Mouse (Mus musculus): ENCODE measurements around the gene Tap2. TPM values are rescaled to one million over a fixed set of nuclear protein-coding genes. Genes with fewer than 3 reads are reported as not detected.

Gene Tap2
- polyA plus RNA-seq, 1 experiment = 1.1 TPM

DNA sequence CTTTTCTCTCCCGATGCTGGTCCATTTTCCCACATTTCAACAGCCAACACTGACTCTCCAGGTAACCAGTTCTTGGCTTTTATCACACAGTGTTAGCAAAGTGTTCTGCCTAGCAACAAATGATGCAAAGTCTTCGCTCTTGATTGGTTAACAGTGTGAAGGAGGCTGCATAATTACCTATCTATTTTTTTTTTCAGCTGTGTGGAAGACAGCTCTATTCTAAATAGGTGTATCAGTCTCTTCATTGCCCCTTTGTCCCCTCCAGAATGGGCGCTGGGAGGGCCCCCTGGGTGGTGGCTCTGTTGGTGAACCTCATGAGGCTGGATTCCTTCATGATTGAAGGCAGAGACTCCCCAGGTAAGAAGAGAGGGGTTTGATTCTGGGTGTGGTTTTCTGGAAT lies 35.4 kb downstream of the Tap2 start, which contains the start of gene H2-Ob:
Gene H2-Ob (plus strand): TSS at position 198 of the 400 bp plus-strand sequence.
- DNase-seq (ENCODE audit: low read depth) = peak; percentile 60
- TF ChIP-seq CTCF (IDR thresholded peaks at IDR 0.05; ENCODE audit: borderline replicate concordance, extremely low read depth, insufficient read depth, insufficient read length) (no peak), POLR2A (IDR thresholded peaks at IDR 0.05; ENCODE audit: borderline replicate concordance, extremely low read depth, insufficient read depth, insufficient read length, poor library complexity, severe bottlenecking) (no peak)

DNA sequence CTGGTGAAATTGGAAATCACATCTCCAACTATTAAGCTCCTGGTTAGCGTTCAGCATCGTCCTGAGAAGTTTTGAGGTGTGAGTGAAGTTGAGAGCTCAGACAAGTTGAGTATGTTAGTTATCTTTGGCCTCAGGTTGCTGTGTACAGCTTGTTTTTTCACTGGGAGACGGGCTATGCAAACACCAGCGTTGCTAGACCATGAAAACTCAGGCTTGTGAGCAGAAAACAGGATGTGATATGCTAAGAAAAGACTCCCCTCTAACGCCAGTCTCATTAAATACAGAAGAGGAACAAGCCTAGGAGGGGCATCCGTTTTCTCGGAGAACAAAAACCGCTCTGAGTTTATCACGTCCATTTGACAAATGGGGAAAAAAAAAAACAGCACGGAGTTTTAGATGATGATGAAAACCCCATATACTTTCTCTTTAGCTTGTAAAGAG lies 36.3 kb downstream of the Tap2 start:
- TF ChIP-seq POLR2A (IDR thresholded peaks at IDR 0.05; ENCODE audit: borderline replicate concordance, extremely low read depth, insufficient read depth, insufficient read length, poor library complexity, severe bottlenecking) (no peak), CTCF (IDR thresholded peaks at IDR 0.05; ENCODE audit: borderline replicate concordance, extremely low read depth, insufficient read depth, insufficient read length) (no peak)
- no peak for DNase-seq (ENCODE audit: low read depth)

GRCm38 (mm10) chr17:34240366-34240765 lies 37.0 kb downstream of the Tap2 start:
- DNase-seq (ENCODE audit: low read depth) = no peak

GRCm38 (mm10) chr17:34240916-34241315 lies 37.6 kb downstream of the Tap2 start:
- TF ChIP-seq CTCF (IDR thresholded peaks at IDR 0.05; ENCODE audit: borderline replicate concordance, extremely low read depth, insufficient read depth, insufficient read length) = no peak
- DNase-seq (ENCODE audit: low read depth) = no peak

More at GRCm38 (mm10) chr17:34240366-34240765, 37.0 kb downstream of the Tap2 start:
- TF ChIP-seq POLR2A (IDR thresholded peaks at IDR 0.05; ENCODE audit: borderline replicate concordance, extremely low read depth, insufficient read depth, insufficient read length, poor library complexity, severe bottlenecking) (no peak), CTCF (IDR thresholded peaks at IDR 0.05; ENCODE audit: borderline replicate concordance, extremely low read depth, insufficient read depth, insufficient read length) (no peak)

DNA sequence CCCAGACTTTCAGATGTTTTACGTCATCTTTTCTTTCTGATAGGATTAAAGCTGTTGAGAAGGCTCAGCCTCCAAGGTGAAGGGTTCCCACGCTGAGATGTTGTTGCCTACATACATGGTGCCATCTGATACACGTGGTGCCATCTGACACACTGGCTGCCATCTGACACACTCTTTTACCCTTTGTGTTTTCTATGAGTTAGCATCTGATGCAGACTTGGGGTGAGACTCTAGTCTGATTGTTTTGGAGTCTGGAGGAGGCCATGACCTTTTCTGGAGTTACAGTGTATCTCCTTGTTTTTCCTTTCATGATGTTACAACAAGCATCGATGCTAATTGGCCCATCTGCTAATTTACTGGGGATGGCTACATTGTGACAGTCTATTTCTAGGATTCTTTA lies 41.3 kb downstream of the Tap2 start:
- DNase-seq (ENCODE audit: low read depth) = no peak
- TF ChIP-seq POLR2A (IDR thresholded peaks at IDR 0.05; ENCODE audit: borderline replicate concordance, extremely low read depth, insufficient read depth, insufficient read length, poor library complexity, severe bottlenecking) (no peak), CTCF (IDR thresholded peaks at IDR 0.05; ENCODE audit: borderline replicate concordance, extremely low read depth, insufficient read depth, insufficient read length) (no peak)

DNA sequence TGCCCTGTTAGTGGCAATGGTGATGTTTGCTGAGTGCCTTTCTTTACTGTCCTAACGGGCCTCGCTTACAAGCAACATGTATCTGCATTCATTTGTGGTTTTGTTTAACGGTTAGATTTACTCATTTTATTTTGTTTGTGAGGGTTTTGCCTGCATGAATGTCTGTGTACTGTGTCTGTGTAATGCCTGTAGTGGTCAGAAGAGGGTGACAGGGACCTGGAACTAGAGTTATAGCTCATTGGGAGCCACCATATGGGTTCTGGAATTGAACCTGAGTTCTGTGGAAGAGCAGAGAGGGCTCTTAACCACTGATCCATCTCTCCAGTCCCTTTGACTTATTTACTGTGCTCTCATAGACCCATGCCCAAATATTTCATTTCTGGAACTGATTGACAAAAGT lies 43.7 kb downstream of the Tap2 start:
- DNase-seq (ENCODE audit: low read depth) = peak; percentile 7
- no peak for TF ChIP-seq POLR2A (IDR thresholded peaks at IDR 0.05; ENCODE audit: borderline replicate concordance, extremely low read depth, insufficient read depth, insufficient read length, poor library complexity, severe bottlenecking)
- TF ChIP-seq CTCF (IDR thresholded peaks at IDR 0.05; ENCODE audit: borderline replicate concordance, extremely low read depth, insufficient read depth, insufficient read length) = peak; percentile 20; the same call in 1 of the 2 replicates

GRCm38 (mm10) chr17:34248764-34249163 lies 45.4 kb downstream of the Tap2 start:
- no peak for TF ChIP-seq POLR2A (IDR thresholded peaks at IDR 0.05; ENCODE audit: borderline replicate concordance, extremely low read depth, insufficient read depth, insufficient read length, poor library complexity, severe bottlenecking)
- TF ChIP-seq CTCF (IDR thresholded peaks at IDR 0.05; ENCODE audit: borderline replicate concordance, extremely low read depth, insufficient read depth, insufficient read length) = no peak

GRCm38 (mm10) chr17:34249361-34249760 lies 46.0 kb downstream of the Tap2 start:
- DNase-seq (ENCODE audit: low read depth) = no peak
- no peak for TF ChIP-seq POLR2A (IDR thresholded peaks at IDR 0.05; ENCODE audit: borderline replicate concordance, extremely low read depth, insufficient read depth, insufficient read length, poor library complexity, severe bottlenecking)
- TF ChIP-seq CTCF (IDR thresholded peaks at IDR 0.05; ENCODE audit: borderline replicate concordance, extremely low read depth, insufficient read depth, insufficient read length) = no peak

More at GRCm38 (mm10) chr17:34248764-34249163, 45.4 kb downstream of the Tap2 start:
- DNase-seq (ENCODE audit: low read depth) = no peak

- peak; percentile 82 for DNase-seq (ENCODE audit: low read depth)
- TF ChIP-seq CTCF (IDR thresholded peaks at IDR 0.05; ENCODE audit: borderline replicate concordance, extremely low read depth, insufficient read depth, insufficient read length) (peak; percentile 69; the same call in 1 of the 2 replicates), POLR2A (IDR thresholded peaks at IDR 0.05; ENCODE audit: borderline replicate concordance, extremely low read depth, insufficient read depth, insufficient read length, poor library complexity, severe bottlenecking) (no peak)
Measured at GRCm38 (mm10) chr17:34249878-34250277, 46.6 kb downstream of the Tap2 start.

DNA sequence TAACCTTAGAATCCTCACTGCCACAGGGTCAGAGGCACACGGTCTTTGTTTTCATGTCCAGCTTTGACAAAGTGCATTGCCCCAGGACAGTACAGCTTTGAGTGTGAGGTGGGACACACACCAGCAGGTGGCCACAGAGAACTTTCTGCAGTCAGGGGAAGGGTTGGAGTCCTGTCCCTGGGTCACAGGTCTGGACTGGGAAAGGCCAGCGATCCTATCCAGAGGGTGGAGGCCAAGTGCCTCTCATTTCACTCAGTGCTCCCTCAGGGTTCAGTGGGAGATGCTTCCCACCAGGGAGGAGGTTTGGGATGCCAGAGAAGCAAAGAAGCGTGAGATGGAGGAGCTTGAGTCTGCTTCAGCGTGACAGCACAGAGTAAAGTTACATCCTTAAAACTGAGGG lies 48.3 kb downstream of the Tap2 start:
- peak; percentile 5; the same call in 1 of the 2 replicates for TF ChIP-seq CTCF (IDR thresholded peaks at IDR 0.05; ENCODE audit: borderline replicate concordance, extremely low read depth, insufficient read depth, insufficient read length)
- no peak for TF ChIP-seq POLR2A (IDR thresholded peaks at IDR 0.05; ENCODE audit: borderline replicate concordance, extremely low read depth, insufficient read depth, insufficient read length, poor library complexity, severe bottlenecking)
- DNase-seq (ENCODE audit: low read depth) = no peak

GRCm38 (mm10) chr17:34256501-34256900 lies 53.2 kb downstream of the Tap2 start:
- DNase-seq (ENCODE audit: low read depth) = no peak
- TF ChIP-seq CTCF (IDR thresholded peaks at IDR 0.05; ENCODE audit: borderline replicate concordance, extremely low read depth, insufficient read depth, insufficient read length) (no peak), POLR2A (IDR thresholded peaks at IDR 0.05; ENCODE audit: borderline replicate concordance, extremely low read depth, insufficient read depth, insufficient read length, poor library complexity, severe bottlenecking) (no peak)

DNA sequence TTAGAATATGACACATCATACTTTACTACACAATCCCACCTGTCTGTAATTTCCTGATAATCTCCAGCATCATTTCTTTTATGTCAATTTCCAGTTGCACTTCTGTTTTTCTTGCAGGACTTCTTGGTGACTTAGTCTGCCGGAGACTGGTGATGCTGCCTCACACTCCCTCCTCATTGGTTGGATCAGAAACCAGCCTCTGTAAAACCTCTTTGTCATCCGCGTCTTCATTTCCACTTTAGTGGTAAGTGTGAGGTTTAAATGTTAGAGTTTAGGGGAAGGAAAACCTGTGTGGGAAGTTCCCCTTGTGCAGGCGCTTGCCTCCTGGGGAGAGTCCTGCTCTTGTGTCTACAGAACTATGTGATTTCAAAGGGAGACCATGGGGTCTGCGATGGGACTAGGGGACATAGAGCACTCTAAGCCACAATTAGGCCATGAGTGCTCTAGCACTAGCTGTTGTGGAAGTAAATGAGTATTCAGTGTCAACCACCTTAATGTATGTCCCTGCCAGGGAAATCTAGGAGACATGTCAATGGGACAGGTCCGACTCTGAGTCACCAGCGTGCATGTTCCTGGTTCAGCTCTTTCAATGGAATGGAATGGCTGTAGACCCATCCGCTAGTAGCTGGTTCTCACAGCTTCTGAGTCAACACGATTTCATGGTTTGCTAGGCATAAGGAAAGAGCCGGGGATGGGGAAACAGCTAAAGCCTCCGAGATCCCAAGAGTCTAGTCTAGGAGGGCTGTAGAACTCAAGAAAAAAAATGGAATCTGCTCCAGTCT lies 54.5 kb downstream of the Tap2 start, which contains the start of gene H2-Ab1:
Gene H2-Ab1 (plus strand): TSS at position 96 of the 782 bp plus-strand sequence.
- DNase-seq (ENCODE audit: low read depth) = peak; percentile 74
- TF ChIP-seq CTCF (IDR thresholded peaks at IDR 0.05; ENCODE audit: borderline replicate concordance, extremely low read depth, insufficient read depth, insufficient read length) (no peak), POLR2A (IDR thresholded peaks at IDR 0.05; ENCODE audit: borderline replicate concordance, extremely low read depth, insufficient read depth, insufficient read length, poor library complexity, severe bottlenecking) (no peak)

Measured in brain, embryonic 14.5 days (tissue).